Mouse (Mus musculus) kidney, adult 2 months (tissue): ENCODE data around the gene 1600014C23Rik.

Source experiments
- CTCF ChIP-seq: fragments of 200-500 bp; conservative IDR thresholded peaks from 2 replicates; pipeline ENCODE4 v1.5.1; 2011; ENCODE audit warnings: low read depth, mild to moderate bottlenecking, control low read depth, low read length, moderate library complexity, mixed read lengths; ENCODE audit not compliant: insufficient read depth, insufficient read length
- POLR2A ChIP-seq: fragments of 200-500 bp; IDR thresholded peaks from one replicate; pipeline ENCODE4 v1.6.1; 2011; ENCODE audit warnings: low read depth, low read length, control low read depth

DNA sequence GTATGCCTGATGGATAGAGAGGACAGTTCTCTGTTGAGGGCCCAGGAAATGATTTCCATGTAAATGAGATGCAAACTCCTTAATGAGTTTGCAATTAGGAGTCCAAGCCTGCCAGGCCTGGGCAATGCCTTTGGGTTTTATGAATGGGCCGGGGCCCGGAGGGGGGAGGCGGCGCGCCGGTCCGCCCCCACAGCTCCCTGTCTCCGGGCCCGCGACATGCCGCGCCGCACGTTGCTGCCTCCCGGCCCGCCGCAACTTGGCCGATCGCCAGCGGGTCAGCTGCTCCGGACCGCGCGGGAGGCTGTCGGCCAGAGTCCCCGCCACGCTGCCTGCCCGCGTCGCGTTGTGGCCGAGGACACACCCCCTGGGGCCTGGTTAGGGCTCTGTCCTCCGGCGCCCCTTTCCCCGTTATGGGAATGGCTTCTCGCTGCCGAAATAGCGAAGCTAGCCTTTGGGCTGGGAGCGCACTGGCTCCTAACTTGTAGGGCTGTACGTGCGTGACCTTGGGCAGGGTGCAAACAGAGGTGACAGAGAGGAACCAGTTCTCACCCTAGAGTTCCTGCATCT lies at the start of gene 1600014C23Rik:
- no peak for TF ChIP-seq POLR2A
- no peak for TF ChIP-seq CTCF
